Mouse (Mus musculus): Measurements from ENCODE around the gene Bloc1s6.

- TF ChIP-seq POLR2A (IDR thresholded peaks at IDR 0.05; ENCODE audit: insufficient read depth, low read depth, low read length) (no peak), CTCF (IDR thresholded peaks at IDR 0.05; ENCODE audit: insufficient read depth, low read depth, low read length) (no peak)
Measured at GRCm38 (mm10) chr2:122719232-122719631, 19.1 kb upstream of the Bloc1s6 start.
